Mouse (Mus musculus) MN1 (cell line): ENCODE data around the gene Arhgap4.

Source experiments
- DNase-seq: peaks from one replicate; pipeline ENCODE4 v3.0.0-alpha.2; 2016; ENCODE audit warnings: low spot score

Arhgap4 gene

DNA sequence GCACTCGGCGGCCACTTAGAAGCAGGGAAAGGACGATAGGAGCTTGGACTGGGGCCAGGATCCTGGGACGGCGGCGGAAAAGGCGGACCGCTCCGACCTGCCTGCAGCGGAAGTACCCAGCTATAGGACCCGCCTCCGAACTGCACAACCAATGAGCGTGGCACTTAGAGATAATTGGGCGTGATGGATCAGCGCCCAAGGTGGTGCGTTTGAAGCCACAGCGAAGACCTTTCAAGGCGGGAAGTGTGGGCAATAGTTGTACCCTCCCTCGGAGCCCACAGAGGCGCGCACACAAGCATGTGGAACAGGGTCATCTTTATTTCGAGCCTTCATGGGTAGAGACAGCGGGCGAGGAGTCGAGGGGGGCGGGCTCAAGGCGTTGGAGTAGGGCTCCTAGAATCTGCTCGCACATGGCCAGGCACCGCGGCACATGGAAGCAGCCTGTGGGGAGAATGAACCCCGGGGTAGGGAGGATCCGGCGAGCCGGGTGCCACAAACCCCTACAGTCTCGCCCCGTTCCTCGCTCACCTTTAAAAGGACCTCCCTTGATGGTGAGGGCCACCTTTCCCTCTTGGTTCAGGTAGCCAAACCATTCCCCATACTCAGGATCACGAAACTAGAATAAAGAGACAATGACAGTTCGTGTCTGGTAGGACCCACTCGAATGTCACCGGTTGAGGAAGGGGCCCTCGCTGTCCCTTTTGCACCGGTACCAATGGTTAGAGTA is at the start of gene Arhgap4, which contains the start of gene Naa10:
TSS of gene Arhgap4 (minus strand) at position 48 of the 727 bp plus-strand sequence.
TSS of gene Naa10 (minus strand) at position 122 of the 727 bp plus-strand sequence.
- DNase-seq: peak; percentile 93

DNA sequence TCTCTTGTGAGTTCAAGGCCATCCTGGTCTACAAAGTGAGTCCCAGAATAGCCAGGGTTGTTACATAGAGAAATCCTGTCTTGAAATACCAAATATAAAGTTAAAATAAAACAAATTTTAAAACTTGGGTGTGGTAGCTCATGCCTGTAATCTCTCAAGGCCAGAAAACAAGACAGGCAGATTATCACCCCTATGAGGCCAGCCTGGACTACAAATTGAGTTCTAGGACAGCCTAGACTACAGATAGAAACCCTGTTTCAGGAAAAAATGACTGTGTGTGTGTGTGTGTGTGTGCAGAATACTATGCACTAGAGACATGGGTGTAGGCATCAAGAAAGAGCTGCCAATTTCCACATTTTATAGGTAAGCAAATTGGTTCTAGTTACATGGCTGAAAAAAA is 49.1 kb upstream of the Arhgap4 start:
- no peak for DNase-seq

DNA sequence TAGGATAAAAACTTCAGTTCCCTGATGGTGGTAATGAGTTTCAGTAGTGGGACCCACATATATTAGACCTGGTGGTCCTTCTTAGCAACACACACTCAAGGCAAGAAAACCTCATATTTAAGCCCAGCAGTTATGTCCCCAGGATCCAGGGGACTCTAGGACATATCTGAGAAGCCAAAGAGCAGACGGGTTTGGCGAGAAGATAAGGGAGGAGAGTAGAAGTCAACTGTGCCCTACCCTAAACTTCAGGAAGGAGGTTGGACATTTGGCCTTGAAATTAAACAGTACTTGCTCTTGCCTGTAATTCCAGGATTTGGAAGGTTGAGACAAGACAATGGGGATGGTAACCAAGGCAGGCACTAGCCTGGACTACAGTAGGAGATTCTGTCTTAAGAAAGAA is 48.1 kb upstream of the Arhgap4 start:
- no peak for DNase-seq

DNA sequence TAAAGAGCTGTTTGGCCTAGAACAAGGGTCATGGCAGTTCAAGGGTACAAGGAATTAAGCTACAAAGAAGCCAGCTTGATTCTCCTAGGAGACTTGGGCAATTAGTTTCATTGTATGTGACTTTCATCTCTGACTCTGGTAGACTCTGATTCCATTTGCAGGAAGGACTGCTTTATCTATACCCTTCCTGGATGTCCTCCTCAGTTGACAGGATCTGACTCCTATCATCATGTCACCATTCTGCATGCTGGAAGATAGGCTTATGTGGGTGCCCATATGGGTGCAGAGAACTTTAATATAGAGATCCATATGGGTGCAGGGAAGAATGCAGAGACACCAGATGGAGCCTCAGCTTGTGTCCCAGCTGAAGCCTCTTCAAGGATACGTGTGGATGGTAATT is 47.5 kb upstream of the Arhgap4 start:
- no peak for DNase-seq

DNA sequence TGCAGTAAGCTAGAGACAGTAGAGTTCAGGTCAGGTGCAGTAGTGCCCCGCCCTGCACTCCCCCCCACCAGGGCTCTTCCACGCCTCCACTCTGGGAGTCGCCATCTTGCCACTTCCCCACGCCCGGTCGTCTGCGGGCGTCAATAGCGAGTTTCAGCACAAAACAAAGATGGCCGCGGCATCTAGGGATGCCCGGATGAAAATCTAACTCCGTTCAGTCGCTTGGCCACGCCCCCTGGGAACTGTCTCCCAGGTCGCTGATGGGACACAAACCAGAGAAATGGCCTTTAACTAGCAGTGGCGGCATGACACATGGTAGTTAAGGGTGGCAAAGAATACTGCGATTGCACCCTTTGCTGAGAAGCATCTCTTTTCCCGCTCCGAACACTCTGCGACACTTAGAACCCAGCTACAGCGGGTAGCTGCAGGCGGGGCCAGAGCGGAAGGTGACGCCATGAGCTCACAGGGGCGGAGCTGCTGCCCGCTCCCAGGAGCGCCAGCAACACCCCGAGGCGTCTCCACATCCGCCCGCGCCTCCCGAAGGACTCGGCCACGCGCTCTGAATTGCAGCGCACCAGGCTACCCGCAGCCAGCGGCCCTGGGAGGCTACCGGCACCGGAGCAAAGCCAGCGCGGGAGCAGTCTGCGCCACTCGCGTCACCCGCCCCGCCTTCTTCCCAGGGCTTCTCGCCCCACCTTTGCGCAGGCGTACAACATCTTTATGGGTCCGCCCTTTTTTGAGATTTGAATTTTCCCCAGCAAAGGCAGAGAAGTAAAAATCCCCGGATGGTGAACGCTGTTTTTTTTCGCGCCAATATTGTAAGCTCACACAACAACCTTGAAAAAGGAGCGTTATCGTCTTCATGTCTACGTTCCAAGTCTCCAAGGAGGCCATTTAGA is 45.8 kb upstream of the Arhgap4 start:
- peak; percentile 94 for DNase-seq

DNA sequence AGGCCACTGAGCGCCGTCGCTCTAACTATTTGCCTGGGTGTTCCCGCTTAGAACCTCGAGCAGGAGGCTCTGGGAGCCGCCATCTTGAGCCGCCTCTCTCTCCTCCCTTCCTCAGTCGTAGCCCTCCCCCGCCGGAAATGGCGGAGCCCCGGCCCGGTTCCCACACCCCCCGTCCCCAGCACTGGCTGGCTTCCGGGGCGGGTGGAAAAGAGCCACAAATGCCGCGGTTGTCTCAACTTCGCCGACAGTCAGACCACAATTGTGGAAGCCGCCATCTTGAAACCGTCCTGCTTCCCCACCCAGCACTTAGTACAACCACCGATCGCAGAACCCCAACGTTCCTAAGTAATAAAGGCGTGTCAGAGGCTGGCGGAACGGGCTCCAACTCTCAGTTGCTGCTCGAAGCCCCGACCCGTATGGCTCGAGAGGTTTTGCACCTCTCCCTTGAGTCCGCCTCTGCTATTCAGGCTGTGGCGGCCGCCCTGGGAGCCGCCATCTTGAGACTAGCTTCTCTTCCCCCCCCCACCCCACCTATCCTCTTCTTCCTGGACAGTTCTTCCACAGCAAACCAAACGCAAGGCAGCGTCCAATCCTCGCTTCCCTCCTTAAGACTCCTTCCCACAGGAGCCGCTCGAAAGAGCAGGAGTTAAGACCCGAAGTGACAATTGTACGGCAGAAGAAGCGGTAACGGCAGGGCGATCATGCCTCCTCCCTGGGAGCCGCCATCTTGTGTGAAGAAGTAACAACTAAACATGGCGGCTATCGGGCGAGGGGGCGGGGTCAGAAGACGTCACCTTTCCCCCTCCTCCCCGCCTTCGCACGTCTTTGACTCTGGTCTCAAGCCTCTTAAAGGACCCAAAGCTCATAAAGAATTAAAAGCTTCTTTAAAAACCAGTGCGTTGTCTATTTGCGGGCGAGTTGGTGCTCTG is 44.8 kb upstream of the Arhgap4 start, which contains the start of gene Hcfc1:
TSS of gene Hcfc1 (minus strand) at position 110 of the 929 bp plus-strand sequence.
- peak; percentile 91 for DNase-seq

DNA sequence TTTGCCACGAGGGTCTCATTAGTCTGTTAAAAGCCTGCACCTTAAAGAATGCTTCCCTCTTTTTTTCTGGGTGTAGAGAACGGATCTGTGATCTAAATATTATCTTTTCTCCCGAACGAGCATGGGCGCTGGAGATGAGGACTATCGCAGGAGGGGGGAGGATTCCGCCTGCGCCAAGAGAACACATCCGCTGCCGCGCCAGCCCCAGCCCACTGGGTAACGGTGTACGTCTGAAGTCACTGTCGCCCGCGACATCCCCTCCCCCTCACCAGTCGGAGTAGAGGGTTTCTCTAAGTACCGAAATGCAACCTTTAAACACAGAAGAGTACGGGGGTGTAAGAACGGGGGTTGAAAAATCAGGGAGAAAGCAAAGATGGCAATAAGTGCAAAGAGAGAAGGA is 43.6 kb upstream of the Arhgap4 start:
- DNase-seq: peak; percentile 49

DNA sequence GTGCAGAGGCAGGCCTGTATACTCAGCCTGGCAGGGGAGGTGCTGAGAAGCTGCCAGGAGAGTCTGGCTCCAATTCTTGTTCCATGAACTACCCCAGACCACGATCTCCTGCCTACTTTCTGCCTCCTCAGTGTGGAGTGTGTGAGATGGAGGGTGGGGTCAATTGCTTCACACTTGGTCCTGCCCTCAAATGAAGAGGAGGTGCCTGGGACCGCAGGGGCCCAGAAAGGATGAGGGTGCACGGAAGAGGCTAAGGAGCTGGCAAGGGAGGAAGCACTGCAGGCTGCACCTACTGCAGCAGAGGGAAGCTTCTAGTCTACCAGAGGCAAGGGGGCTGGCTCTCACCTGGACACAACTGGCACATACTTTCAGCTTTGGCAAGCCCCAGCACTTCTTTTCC is 42.7 kb upstream of the Arhgap4 start:
- DNase-seq: no peak

DNA sequence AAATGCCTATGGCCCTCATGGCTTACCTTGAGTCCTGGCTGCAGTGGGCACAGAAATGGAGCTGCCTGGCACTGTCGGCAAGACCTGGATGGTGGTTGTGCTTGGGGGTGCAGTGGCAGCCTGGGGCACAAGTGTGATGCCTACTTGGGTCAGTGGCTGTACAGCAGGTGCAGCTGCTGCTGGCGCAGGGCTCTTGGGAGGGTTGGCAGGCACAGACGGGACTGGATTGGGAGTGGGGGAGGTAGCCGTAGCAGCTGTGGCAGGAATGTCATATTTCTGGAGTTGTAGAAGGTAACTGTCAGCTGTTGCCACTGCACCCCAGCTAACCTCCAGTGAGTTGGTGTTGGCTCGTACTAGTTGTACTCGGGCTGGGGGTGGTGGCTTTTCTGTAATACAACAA is 33.3 kb upstream of the Arhgap4 start:
- no peak for DNase-seq

DNA sequence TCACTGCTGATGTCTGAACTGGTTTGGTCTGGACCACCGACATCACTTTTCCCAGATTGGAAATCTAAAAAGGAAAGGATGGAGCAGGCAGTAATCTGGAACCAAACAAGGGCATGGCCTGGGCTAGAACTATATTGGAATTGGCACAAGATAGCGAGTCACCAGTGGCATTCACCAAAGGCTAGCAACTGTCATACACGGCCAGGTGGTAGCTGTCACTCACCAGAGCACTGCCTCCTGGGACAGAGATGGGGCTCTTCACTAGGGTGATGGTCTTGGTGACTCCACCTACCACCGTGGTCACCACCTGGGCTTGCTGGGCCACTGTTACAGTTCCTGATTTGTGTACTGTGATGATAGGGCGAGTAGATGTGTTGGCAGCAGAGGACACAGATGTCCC is 30.9 kb upstream of the Arhgap4 start:
- DNase-seq: no peak

DNA sequence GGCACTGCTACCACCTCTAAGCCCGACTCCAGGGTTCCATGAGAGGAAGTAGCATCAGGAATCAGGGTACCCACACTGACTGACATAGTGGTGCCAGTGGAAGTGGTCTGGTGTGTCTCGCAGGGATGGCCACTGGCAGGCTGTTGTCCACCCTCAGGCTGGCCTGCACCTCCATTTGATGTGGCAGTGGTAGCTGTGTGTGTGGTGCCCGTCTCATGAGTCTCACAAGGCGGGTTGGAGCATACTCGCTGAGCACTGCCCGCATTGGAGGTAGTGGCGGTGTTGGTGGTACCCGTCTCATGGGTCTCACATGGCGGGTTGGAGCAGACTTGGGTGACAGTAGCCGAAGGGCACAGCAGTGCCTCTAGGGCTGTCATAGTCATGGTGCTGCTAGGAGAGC is 27.7 kb upstream of the Arhgap4 start:
- DNase-seq: no peak

DNA sequence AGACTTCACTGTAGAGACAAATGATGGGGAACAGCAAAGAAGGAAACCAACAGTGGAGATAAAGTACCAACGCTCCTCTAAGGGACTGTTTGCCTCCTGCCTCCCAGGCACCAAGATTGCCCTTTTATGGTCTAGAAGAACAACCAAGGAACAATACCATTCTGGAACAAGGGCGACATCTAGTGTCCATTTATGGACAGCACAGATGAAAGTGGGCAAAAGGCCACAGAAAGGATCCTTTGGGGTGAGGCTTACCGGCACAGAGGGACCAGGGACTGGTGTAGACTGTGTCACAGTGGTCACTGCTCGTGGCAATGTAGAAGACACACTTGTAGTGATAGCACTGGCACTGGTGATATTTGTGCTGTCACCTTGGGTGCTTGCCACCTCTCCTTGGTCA is 27.0 kb upstream of the Arhgap4 start:
- DNase-seq: peak; percentile 80

DNA sequence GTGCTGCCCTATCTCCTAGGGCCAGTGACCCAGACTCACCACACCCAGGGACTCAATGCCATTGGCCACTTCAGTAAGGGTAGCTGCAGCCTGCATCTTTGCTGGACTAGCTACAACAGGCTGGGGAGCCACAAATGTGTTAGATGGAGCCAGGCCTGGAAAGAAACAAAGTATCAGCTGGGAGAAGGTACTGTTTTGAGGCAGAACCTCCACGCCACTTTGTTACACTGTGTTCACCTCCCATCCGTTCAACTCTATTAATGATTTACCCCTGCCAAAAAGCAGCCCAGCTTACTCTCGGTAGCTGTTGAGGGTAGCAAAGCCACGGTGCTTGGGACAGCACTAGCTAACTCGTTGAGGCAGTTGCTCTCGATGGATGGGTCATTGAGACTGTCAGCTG is 25.2 kb upstream of the Arhgap4 start:
- DNase-seq: no peak

DNA sequence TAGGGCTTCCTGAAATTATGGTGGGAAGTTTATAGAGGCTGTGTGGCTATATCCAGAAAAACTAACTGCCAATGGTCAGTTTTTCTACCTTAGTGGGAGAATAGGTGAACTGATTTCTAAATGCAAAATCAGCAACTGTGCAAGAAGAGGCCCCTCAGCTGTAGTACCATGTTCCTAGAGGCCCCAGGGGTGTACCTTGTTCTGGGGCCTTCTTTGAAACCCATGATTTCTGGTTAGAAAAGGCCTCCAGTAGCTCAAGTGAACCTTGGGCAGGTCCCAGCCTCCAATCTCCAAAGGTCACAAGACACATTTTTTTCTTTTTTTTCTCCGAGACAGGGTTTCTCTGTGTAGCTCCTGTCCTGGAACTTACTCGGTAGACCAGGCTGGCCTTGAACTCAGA is 20.6 kb upstream of the Arhgap4 start:
- no peak for DNase-seq

DNA sequence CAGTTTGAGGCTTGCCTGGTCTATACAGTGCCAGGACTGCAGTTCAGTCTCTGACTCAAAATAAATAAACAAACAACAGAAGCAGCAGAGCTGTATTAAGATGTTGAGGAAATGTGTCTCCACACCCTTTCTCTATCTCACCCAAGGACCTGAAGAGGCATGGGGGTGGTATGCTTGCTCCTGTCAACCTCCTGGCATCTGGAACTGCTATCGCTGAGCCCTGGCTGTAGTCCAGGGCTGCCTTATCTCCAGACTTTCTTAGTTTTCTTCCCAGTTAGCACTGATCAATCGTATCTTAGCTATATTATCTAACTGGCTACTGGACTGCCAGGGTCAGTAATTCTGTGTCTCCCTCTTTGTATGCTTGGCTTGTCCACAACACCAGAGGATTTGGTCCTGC is 20.2 kb upstream of the Arhgap4 start:
- DNase-seq: no peak

DNA sequence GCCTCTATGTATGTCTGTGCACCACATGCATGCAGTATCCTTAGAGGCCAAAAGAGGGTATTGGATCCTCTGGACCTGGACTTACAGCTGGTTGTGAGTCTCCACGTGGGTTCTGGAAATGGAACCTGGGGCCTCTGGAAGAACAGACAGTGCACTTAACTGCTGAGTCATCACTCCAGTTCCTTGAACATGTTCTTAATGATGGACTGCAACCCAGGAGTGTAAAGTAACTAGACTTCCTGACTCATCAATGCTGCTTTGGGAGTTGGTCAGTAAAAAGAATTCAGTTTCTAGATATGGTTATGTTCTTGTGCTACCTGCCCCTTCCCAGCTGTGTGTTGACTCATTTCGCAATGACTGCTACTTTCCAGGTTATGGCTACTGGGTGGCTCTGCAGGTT is 10.2 kb upstream of the Arhgap4 start:
- no peak for DNase-seq

DNA sequence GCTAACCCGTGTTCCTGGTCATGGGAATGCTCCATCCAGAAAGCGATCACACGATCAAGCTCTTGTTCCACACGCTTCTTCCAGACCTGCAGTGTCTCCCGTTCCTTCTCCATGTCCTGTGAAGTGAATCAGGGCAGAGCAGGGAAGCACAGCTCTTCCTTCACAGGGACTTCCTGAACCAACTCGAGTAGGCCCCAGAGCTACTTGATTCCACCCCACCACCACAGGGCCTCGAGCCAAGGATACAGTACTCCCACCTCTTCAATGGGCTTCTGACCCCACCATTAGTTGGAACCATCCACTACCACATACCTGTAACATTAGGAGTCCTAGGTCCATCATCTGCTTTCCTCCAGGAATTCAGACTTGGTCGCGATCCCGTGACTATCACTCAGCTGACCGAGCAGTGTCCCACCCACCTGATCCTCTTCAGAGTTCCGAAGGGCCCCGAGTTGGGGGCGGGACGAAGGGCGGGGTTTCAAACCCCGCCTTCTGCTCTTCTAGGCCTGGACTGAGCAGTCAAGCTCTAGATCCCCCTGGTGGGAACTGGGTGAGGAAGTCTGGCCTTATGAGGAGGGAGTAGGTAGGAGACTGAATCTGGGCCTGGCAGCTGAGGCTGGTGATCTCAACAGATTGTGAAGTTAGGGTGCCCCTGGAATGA is 8.9 kb upstream of the Arhgap4 start, which contains the start of gene Renbp:
TSS of gene Renbp (minus strand) at position 449 of the 661 bp plus-strand sequence.
- DNase-seq: peak; percentile 66

DNA sequence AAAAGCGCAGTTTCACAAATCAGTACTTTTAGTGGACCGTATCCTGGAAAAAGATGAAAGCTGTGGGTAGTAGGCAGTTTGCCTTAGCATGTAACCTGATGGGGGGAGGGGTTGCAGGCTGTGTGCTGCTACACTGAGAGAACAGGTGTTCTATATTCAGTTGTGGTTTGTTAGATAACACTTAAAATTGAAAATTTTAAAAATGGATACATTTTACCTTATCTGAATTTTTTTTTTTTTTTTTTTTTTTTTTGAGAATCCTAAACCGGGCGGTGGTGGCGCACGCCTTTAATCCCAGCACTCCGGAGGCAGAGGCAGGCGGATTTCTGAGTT is 846 bp upstream of the Arhgap4 start:
- DNase-seq: no peak

DNA sequence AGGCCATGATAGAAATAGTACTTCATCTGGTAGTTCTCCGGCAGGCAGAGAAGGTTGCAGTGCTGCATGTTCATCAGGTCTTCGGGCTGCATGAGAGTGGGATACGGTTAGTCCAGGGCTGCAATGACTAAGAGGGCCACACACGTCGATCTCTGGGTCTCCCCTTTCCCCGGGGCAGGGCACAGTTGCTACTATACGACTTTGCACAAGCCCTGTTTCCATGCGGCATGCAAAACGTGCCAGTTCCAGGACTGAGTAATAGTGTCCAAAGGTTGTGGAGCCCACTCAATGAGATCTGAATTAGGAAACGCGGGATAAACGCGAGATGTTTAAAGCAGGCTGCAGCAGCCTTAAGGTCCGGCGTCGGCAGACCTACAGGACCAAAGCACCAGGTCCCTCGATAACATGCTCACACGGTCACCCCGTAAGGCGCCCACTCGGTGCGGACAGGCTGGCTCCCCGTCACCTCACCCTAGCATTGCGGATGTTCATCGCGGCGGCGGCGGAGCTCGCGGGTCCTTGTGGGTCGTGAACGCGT is 316 bp downstream of the Arhgap4 start:
- no peak for DNase-seq

DNA sequence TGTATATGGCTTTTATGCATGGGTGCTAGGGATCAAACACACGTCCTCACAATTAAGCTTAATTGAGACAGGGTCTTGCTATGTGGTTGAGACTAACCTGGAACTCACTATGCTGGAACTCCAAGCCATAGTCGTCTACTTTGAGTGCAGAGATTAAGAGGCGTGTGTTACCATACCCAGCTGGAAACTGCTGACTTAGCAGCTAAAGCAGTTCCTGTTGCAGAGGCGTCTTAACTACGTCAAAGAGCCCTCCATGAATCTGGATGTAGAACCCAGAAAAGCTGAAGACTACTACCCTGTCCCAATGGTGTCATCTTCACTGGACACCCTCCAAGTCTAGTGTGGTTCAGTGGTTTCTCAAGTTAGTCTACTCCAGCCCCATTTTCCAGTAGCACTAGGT is 3.0 kb downstream of the Arhgap4 start:
- DNase-seq: no peak

DNA sequence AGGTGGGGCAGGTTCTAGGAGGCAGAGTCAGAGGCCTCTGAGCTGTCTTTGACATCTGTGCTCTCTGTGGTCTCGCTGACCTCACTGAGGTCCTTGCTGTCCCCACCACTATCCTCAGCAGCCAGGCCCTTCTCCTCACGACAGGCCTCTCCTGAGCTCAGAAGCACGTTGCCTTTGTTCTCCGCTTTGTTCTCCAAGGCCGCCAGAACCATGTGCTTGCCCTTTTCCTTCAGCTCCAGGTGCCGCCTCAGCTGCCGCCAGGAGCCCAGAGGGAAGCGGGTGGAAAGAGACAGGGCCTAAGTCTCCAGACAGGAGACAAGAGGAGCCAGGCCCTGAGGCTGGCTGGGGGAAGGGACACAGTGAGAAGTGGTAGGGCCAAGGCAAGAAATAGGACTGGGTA is 4.7 kb downstream of the Arhgap4 start:
- DNase-seq: no peak
